Mouse (Mus musculus): Measurements from ENCODE around the gene Tmem182.

DNA sequence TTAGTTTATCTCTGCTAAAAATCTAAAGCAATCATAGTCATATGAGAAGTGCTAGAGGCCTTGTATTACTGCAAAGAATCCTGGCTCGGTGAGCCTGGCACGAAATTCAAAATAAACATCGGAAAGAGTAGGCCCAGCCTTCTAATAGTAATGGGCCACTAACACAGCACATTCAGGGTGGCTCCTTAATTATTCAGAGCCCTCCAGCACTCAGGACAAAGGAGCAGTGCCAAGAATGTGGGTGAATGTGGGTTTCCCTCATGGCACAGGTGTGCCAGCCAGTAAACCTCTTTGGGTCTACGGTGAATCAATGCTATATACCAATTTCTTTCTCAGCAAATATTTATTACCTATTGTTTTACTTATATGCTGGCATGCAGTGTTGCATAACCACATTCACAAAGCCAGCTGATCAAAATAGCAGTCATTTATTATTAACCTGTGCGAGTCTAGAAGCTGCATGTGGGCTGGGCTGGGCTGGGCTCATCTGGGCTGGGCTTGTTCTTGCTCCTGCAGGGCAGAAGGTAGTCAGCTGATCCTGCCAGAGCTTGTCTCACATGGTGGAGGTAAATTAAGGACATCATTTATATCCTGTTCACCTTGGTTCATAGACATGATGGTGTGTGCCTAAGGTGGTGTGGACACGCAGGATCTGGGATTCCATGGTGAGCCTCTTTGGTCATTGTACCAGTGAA lies 45.5 kb upstream of the Tmem182 start:
- TF ChIP-seq CTCF (IDR thresholded peaks at IDR 0.05; ENCODE audit: insufficient read depth, low read length): no peak
- TF ChIP-seq POLR2A (IDR thresholded peaks at IDR 0.05; ENCODE audit: borderline replicate concordance, extremely low read depth, low read depth, low read length): no peak

Measured in lung, adult 2 months (tissue).